Mouse (Mus musculus): ENCODE data around the gene Ptbp1. TPM values are rescaled to one million over a fixed set of nuclear protein-coding genes. Genes with fewer than 3 reads are reported as not detected.

Gene Ptbp1
- polyA plus RNA-seq, 1 experiment from 2014 or later = 59.1 TPM

GRCm38 (mm10) chr10:79811736-79812637 is 42.2 kb upstream of the Ptbp1 start:
- DNase-seq (peak; percentile 88), ATAC-seq (peak; percentile 40; the same call in 1 of the 2 replicates)
- Histone ChIP-seq H3K27ac (ENCODE audit: low read depth) (no peak overlapping the region), H3K36me3 (replicated peaks; ENCODE audit: insufficient read depth, low read length) (no peaks in the 10 kb centered on the region), H3K4me3 (ENCODE audit: low read depth, low read length) (no peak overlapping the region), H3K9me3 (ENCODE audit: low read length) (no peaks in the 10 kb centered on the region), H3K4me1 (ENCODE audit: insufficient read depth) (0 out of 2 replicates have a peak, but pooled peaks cover 11% of the 10 kb centered on the region), H3K27me3 (ENCODE audit: insufficient read depth, low read length) (no peaks in the 10 kb centered on the region), H3K4me2 (ENCODE audit: low read depth, low read length) (no peak overlapping the region), H3K9ac (replicated peaks) (no peak overlapping the region)
- 30% methylated on average over 15 of the region's 15 CpGs for WGBS (ENCODE audit: insufficient replicate concordance)
- no peak for TF ChIP-seq EP300 (IDR thresholded peaks at IDR 0.05; ENCODE audit: low read depth)
- peak; percentile 98 for TF ChIP-seq CTCF (IDR thresholded peaks at IDR 0.05; ENCODE audit: low read depth)

DNA sequence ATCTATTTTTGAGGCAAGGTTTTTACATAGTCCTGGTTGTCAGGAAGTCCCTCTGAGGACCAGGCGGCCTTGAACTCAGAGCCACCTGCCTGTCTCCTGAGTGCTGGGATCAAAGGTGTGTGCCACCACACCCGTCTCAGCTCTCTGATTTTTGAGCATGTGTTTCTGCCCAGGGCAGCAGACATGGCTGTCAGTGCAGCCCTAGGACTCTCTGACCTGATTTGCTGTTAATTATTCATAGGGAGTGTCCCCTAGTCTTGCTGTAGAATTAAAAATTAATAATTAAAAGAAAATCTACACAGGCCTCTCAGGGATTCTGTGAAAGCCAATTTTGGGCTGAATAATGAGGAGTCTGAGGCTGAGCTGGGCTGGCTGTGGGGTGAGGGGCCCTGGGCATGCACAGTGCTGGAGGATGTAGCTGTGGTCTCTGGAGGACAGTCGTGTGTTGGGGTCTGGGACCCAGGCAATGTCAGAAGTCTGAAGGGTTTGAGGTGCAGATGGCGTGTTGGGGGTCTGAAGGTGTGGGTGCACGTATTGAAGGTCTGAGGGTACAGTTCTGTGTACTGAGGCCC is 39.9 kb upstream of the Ptbp1 start:
- Histone ChIP-seq H3K27me3 (ENCODE audit: insufficient read depth, low read length) (no peaks in the 10 kb centered on the region), H3K9me3 (ENCODE audit: low read length) (no peaks in the 10 kb centered on the region), H3K4me2 (ENCODE audit: low read depth, low read length) (no peak overlapping the region), H3K36me3 (replicated peaks; ENCODE audit: insufficient read depth, low read length) (no peaks in the 10 kb centered on the region), H3K9ac (replicated peaks) (no peak overlapping the region), H3K4me3 (ENCODE audit: low read depth, low read length) (no peak overlapping the region), H3K4me1 (ENCODE audit: insufficient read depth) (0 out of 2 replicates have a peak, but pooled peaks cover 1% of the 10 kb centered on the region), H3K27ac (ENCODE audit: low read depth) (no peak overlapping the region)
- 74% methylated on average over 5 of the region's 5 CpGs for WGBS (ENCODE audit: insufficient replicate concordance)
- TF ChIP-seq EP300 (IDR thresholded peaks at IDR 0.05; ENCODE audit: low read depth) (no peak), CTCF (IDR thresholded peaks at IDR 0.05; ENCODE audit: low read depth) (no peak)
- ATAC-seq = peak; percentile 53
- no peak for DNase-seq

- ATAC-seq (peak; percentile 32; the same call in 1 of the 2 replicates), DNase-seq (no peak)
- no peak for TF ChIP-seq CTCF (IDR thresholded peaks at IDR 0.05; ENCODE audit: low read depth)
- TF ChIP-seq EP300 (IDR thresholded peaks at IDR 0.05; ENCODE audit: low read depth) = no peak
- Histone ChIP-seq H3K4me3 (ENCODE audit: low read depth, low read length) (no peak overlapping the region), H3K36me3 (replicated peaks; ENCODE audit: insufficient read depth, low read length) (no peaks in the 10 kb centered on the region), H3K4me2 (ENCODE audit: low read depth, low read length) (no peak overlapping the region), H3K9ac (replicated peaks) (no peak overlapping the region), H3K9me3 (ENCODE audit: low read length) (no peaks in the 10 kb centered on the region), H3K27me3 (ENCODE audit: insufficient read depth, low read length) (no peaks in the 10 kb centered on the region), H3K4me1 (ENCODE audit: insufficient read depth) (no peaks in the 10 kb centered on the region), H3K27ac (ENCODE audit: low read depth) (no peak overlapping the region)
- WGBS (ENCODE audit: insufficient replicate concordance) = 77% methylated on average over 12 of the region's 12 CpGs
These were observed 38.3 kb upstream of the Ptbp1 start for GRCm38 (mm10) chr10:79815671-79816494.

GRCm38 (mm10) chr10:79817111-79817510 is 37.1 kb upstream of the Ptbp1 start:
- DNase-seq (no peak), ATAC-seq (no peak)
- H3K4me3 ChIP-seq (ENCODE audit: low read depth, low read length) = no peak overlapping the region
- WGBS (ENCODE audit: insufficient replicate concordance) = 65% methylated on average over 2 of the region's 2 CpGs
- H3K4me1 ChIP-seq (ENCODE audit: insufficient read depth) = no peaks in the 10 kb centered on the region
- H3K36me3 ChIP-seq (replicated peaks; ENCODE audit: insufficient read depth, low read length) = no peaks in the 10 kb centered on the region
- no peak overlapping the region for H3K4me2 ChIP-seq (ENCODE audit: low read depth, low read length)
- no peak overlapping the region for H3K27ac ChIP-seq (ENCODE audit: low read depth)
- H3K27me3 ChIP-seq (ENCODE audit: insufficient read depth, low read length) = no peaks in the 10 kb centered on the region
- TF ChIP-seq CTCF (IDR thresholded peaks at IDR 0.05; ENCODE audit: low read depth) = peak; percentile 61
- TF ChIP-seq EP300 (IDR thresholded peaks at IDR 0.05; ENCODE audit: low read depth) = no peak
- no peak overlapping the region for H3K9ac ChIP-seq (replicated peaks)
- H3K9me3 ChIP-seq (ENCODE audit: low read length) = no peaks in the 10 kb centered on the region

DNA sequence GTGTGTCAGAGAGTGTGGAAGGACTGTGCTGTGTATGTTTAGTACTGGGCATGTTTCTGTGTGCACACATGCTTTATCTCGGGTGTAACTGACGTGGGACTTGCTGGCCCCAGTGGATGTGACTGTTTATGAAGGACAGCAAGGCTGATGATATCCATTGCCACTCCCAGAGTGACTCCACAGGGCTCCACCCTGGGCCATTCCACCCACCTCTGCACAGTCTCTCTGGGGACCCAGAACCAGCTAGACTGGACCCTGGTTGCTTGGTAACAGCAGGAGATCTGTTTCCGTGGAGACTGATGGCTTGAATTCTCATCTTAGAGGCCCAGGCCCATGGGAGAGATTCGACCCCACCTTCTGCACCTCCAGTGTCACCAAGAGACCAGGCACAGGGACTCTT is 36.0 kb upstream of the Ptbp1 start:
- 63% methylated on average over 4 of the region's 4 CpGs for WGBS (ENCODE audit: insufficient replicate concordance)
- Histone ChIP-seq H3K36me3 (replicated peaks; ENCODE audit: insufficient read depth, low read length) (no peaks in the 10 kb centered on the region), H3K4me3 (ENCODE audit: low read depth, low read length) (no peak overlapping the region), H3K4me2 (ENCODE audit: low read depth, low read length) (no peak overlapping the region), H3K27me3 (ENCODE audit: insufficient read depth, low read length) (no peaks in the 10 kb centered on the region), H3K4me1 (ENCODE audit: insufficient read depth) (no peaks in the 10 kb centered on the region), H3K9me3 (ENCODE audit: low read length) (no peaks in the 10 kb centered on the region), H3K9ac (replicated peaks) (no peak overlapping the region), H3K27ac (ENCODE audit: low read depth) (no peak overlapping the region)
- TF ChIP-seq CTCF (IDR thresholded peaks at IDR 0.05; ENCODE audit: low read depth) = no peak
- no peak for TF ChIP-seq EP300 (IDR thresholded peaks at IDR 0.05; ENCODE audit: low read depth)
- ATAC-seq (no peak), DNase-seq (no peak)

GRCm38 (mm10) chr10:79819606-79820005 is 34.6 kb upstream of the Ptbp1 start:
- TF ChIP-seq EP300 (IDR thresholded peaks at IDR 0.05; ENCODE audit: low read depth) (no peak), CTCF (IDR thresholded peaks at IDR 0.05; ENCODE audit: low read depth) (no peak)
- Histone ChIP-seq H3K4me2 (ENCODE audit: low read depth, low read length) (no peak overlapping the region), H3K9me3 (ENCODE audit: low read length) (no peaks in the 10 kb centered on the region), H3K27me3 (ENCODE audit: insufficient read depth, low read length) (no peaks in the 10 kb centered on the region), H3K36me3 (replicated peaks; ENCODE audit: insufficient read depth, low read length) (no peaks in the 10 kb centered on the region), H3K27ac (ENCODE audit: low read depth) (no peak overlapping the region), H3K4me1 (ENCODE audit: insufficient read depth) (peaks cover 5% of the 10 kb centered on the region), H3K9ac (replicated peaks) (no peak overlapping the region), H3K4me3 (ENCODE audit: low read depth, low read length) (no peak overlapping the region)
- DNase-seq (no peak), ATAC-seq (no peak)
- 83% methylated on average over 17 of the region's 17 CpGs for WGBS (ENCODE audit: insufficient replicate concordance)
